Mouse (Mus musculus) stomach, postnatal 0 days (tissue): Measurements from ENCODE around the gene Grhpr.

Source experiments
- CTCF ChIP-seq: IDR thresholded peaks from 2 replicates; pipeline ENCODE4 v1.5.1; 2016; ENCODE audit warnings: antibody characterized with exemption, low read depth, mild to moderate bottlenecking, moderate library complexity
- EP300 ChIP-seq: optimal IDR thresholded peaks from 2 replicates; pipeline ENCODE3; 2016; ENCODE audit warnings: antibody characterized with exemption

DNA sequence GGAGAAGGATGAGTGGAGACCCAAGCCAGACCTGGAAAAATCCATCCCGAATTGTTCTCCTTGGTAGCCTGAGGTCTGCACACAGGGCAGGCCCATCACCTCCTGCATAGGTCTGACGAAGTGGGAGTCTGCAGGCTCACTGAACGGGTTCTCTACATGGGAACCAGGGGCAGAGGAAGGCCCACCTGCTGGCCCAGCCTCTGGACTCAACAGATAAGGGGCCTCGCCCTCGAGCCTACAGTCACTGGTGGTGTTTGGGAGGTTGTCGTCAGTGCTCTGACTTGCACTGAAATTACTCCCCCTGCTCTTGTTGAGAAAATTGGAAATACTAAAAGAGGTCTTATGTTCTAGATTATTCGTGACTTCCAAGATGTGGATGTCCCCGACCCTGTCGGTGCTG, 12.7 kb downstream of the Grhpr start:
- TF ChIP-seq CTCF = no peak
- no peak for TF ChIP-seq EP300
